Mouse (Mus musculus): ENCODE results near the gene Gpr50. TPM values are rescaled to one million over a fixed set of nuclear protein-coding genes. Genes with fewer than 3 reads are reported as not detected.

Gene Gpr50
- 0.03 TPM in 1 of 2 replicates, not detected in the other for polyA plus RNA-seq (2015; fragmentation: Nextera tagmentation; extraction: Ambion mirVana)

DNA sequence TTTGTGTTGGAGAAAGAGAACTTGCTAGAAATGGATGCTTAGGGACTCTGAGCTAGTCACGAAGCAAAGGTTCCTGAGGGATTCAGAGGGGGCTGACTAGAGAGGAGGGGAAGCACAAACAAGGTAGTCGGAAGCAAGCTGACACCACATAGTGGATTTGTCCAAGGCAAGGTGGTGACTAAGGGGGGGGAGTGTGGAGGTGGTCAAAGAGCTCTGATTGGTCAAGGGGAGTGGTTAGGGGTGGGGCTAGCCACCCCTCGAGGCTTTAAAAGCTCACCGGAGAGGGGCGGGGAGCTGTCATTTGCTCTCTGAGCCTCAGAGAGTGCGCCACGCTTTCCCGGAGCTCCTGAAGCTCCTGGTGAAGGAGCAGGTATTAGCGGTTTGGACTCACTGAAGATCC lies at the start of gene Gpr50:
Gene Gpr50 (plus strand): TSS at position 294 of the 400 bp plus-strand sequence.
- Histone ChIP-seq H3K9me3 (replicated peaks) (no peaks in the 10 kb centered on the region; the same call in 1 of the 2 replicates), H3K27ac (replicated peaks) (no peak within 1 kb of the TSS), H3K27me3 (peaks cover 93% of the 10 kb centered on the region), H3K4me3 (replicated peaks) (peak within 1 kb of the TSS; percentile 14; the same call in 1 of the 2 replicates), H3K9ac (no peak within 1 kb of the TSS), H3K36me3 (replicated peaks) (no peaks in the 10 kb centered on the region), H3K4me1 (replicated peaks) (no peaks in the 10 kb centered on the region), H3K4me2 (peak within 1 kb of the TSS; percentile 36)
- WGBS (ENCODE audit: insufficient replicate concordance), result 28% methylated on average over 9 of the region's 9 CpGs
- no peak for ATAC-seq (ENCODE audit: insufficient read depth)

GRCm38 (mm10) chrX:71622286-71622685 lies 41.2 kb upstream of the Gpr50 start:
- Histone ChIP-seq H3K27ac (replicated peaks) (no peak overlapping the region), H3K4me3 (replicated peaks) (no peak overlapping the region), H3K36me3 (replicated peaks) (no peaks in the 10 kb centered on the region), H3K4me2 (no peak overlapping the region), H3K9ac (no peak overlapping the region), H3K27me3 (no peaks in the 10 kb centered on the region), H3K4me1 (replicated peaks) (no peaks in the 10 kb centered on the region), H3K9me3 (replicated peaks) (no peaks in the 10 kb centered on the region)
- no peak for ATAC-seq (ENCODE audit: insufficient read depth)
- WGBS (ENCODE audit: insufficient replicate concordance), result 55% methylated on average over 1 of the region's 1 CpGs

DNA sequence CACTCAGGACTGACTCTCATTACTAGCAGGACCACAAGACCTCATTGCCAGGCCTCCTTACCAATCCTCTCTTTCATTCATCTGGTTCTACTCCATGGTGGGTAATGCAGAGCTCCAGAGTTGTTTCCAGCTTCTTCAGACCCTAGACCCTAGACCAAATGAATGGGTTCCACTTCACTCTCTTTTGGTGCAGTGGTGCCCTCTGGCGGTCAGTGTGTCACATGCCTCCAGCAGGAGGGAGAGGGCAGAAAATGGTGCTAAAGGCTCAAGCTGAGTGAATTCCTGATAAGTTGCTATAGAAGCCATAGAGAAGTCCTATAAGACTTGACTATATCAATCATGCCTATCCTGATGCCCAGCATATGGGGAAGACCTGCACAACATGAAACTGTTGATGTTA lies 39.6 kb upstream of the Gpr50 start:
- Histone ChIP-seq H3K9ac (no peak overlapping the region), H3K4me2 (no peak overlapping the region), H3K36me3 (replicated peaks) (no peaks in the 10 kb centered on the region), H3K4me1 (replicated peaks) (no peaks in the 10 kb centered on the region), H3K27ac (replicated peaks) (no peak overlapping the region), H3K4me3 (replicated peaks) (no peak overlapping the region), H3K9me3 (replicated peaks) (no peaks in the 10 kb centered on the region), H3K27me3 (no peaks in the 10 kb centered on the region)
- ATAC-seq (ENCODE audit: insufficient read depth), result no peak
- WGBS (ENCODE audit: insufficient replicate concordance), result 4% methylated on average over 1 of the region's 1 CpGs

DNA sequence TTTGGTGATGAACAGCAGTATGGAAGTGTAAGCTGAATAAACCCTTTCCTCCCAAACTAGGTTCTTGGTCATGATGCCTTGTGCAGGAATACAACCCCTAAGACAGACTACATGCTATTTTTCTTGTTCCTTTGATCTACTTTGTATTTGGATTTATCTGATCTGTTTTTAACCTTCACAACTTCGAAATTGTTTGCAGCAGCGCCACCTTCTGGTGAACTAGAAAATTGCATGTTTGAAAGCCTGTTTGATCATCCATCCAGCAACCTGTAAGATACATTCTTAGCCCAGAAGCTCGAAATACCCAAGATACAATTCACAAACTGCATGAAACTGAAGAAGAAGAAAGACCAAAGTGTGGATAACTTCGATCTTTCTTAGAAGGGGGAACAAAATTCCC lies 35.2 kb upstream of the Gpr50 start:
- Histone ChIP-seq H3K4me3 (replicated peaks) (no peak overlapping the region), H3K27ac (replicated peaks) (no peak overlapping the region), H3K27me3 (no peaks in the 10 kb centered on the region), H3K4me2 (no peak overlapping the region), H3K9ac (no peak overlapping the region), H3K36me3 (replicated peaks) (no peaks in the 10 kb centered on the region), H3K9me3 (replicated peaks) (no peaks in the 10 kb centered on the region), H3K4me1 (replicated peaks) (no peaks in the 10 kb centered on the region)
- 3% methylated on average over 4 of the region's 4 CpGs for WGBS (ENCODE audit: insufficient replicate concordance)
- no peak for ATAC-seq (ENCODE audit: insufficient read depth)

GRCm38 (mm10) chrX:71630709-71631108 lies 32.8 kb upstream of the Gpr50 start:
- no peaks in the 10 kb centered on the region for H3K36me3 ChIP-seq (replicated peaks)
- no peak overlapping the region for H3K4me3 ChIP-seq (replicated peaks)
- no peaks in the 10 kb centered on the region for H3K27me3 ChIP-seq
- H3K9me3 ChIP-seq (replicated peaks), result no peaks in the 10 kb centered on the region
- no peak overlapping the region for H3K4me2 ChIP-seq
- no peak overlapping the region for H3K27ac ChIP-seq (replicated peaks)
- no peak for ATAC-seq (ENCODE audit: insufficient read depth)
- H3K9ac ChIP-seq, result no peak overlapping the region
- WGBS (ENCODE audit: insufficient replicate concordance), result 59% methylated on average over 4 of the region's 4 CpGs
- no peaks in the 10 kb centered on the region for H3K4me1 ChIP-seq (replicated peaks)

GRCm38 (mm10) chrX:71631130-71631529 lies 32.3 kb upstream of the Gpr50 start:
- Histone ChIP-seq H3K4me3 (replicated peaks) (no peak overlapping the region), H3K27me3 (no peaks in the 10 kb centered on the region), H3K4me1 (replicated peaks) (no peaks in the 10 kb centered on the region), H3K36me3 (replicated peaks) (no peaks in the 10 kb centered on the region), H3K9me3 (replicated peaks) (no peaks in the 10 kb centered on the region), H3K9ac (no peak overlapping the region), H3K27ac (replicated peaks) (no peak overlapping the region), H3K4me2 (no peak overlapping the region)
- 23% methylated on average over 1 of the region's 1 CpGs for WGBS (ENCODE audit: insufficient replicate concordance)
- ATAC-seq (ENCODE audit: insufficient read depth), result no peak

- Histone ChIP-seq H3K9me3 (replicated peaks) (no peaks in the 10 kb centered on the region), H3K27ac (replicated peaks) (no peak overlapping the region), H3K9ac (no peak overlapping the region), H3K36me3 (replicated peaks) (no peaks in the 10 kb centered on the region), H3K4me3 (replicated peaks) (no peak overlapping the region), H3K4me1 (replicated peaks) (no peaks in the 10 kb centered on the region), H3K27me3 (peaks cover 3% of the 10 kb centered on the region; the same call in 1 of the 2 replicates), H3K4me2 (no peak overlapping the region)
- WGBS (ENCODE audit: insufficient replicate concordance), result 2% methylated on average over 6 of the region's 6 CpGs
- no peak for ATAC-seq (ENCODE audit: insufficient read depth)
Observed at GRCm38 (mm10) chrX:71647958-71648357, 15.5 kb upstream of the Gpr50 start.

DNA sequence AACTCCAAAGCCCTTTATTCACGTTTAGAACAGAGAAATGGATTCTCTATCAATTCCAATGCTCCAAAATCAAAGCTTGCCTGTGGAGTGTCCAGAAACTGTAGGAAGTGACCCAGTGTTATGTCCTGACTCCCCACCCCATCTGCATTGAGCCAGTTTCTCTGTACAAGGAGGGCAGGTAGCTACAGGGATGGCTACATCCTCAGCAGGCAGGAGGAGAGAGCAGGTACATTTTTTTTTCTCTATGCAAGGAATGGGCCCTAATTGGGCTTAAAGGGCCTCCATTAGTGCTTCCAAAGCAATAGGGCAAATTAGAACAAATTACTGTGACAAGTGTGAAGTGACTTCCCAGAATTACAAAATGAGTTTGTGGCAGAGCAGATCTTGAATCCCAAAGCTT lies 15.0 kb upstream of the Gpr50 start:
- H3K9ac ChIP-seq, result no peak overlapping the region
- no peak for ATAC-seq (ENCODE audit: insufficient read depth)
- WGBS (ENCODE audit: insufficient replicate concordance), result 0% methylated on average over 1 of the region's 1 CpGs

GRCm38 (mm10) chrX:71648848-71649454 lies 14.5 kb upstream of the Gpr50 start:
- WGBS (ENCODE audit: insufficient replicate concordance), result 31% methylated on average over 6 of the region's 6 CpGs
- no peaks in the 10 kb centered on the region for H3K36me3 ChIP-seq (replicated peaks)
- peaks cover 3% of the 10 kb centered on the region; the same call in 1 of the 2 replicates for H3K27me3 ChIP-seq
- H3K4me3 ChIP-seq (replicated peaks), result no peak overlapping the region
- H3K9ac ChIP-seq, result no peak overlapping the region
- no peak for ATAC-seq (ENCODE audit: insufficient read depth)
- H3K4me2 ChIP-seq, result no peak overlapping the region
- no peaks in the 10 kb centered on the region for H3K4me1 ChIP-seq (replicated peaks)
- no peaks in the 10 kb centered on the region for H3K9me3 ChIP-seq (replicated peaks)
- H3K27ac ChIP-seq (replicated peaks), result no peak overlapping the region

More for the DNA sequence above, 15.0 kb upstream of the Gpr50 start:
- H3K9me3 ChIP-seq (replicated peaks), result no peaks in the 10 kb centered on the region
- no peak overlapping the region for H3K27ac ChIP-seq (replicated peaks)
- no peaks in the 10 kb centered on the region for H3K36me3 ChIP-seq (replicated peaks)
- H3K4me1 ChIP-seq (replicated peaks), result no peaks in the 10 kb centered on the region
- H3K27me3 ChIP-seq, result peaks cover 3% of the 10 kb centered on the region; the same call in 1 of the 2 replicates
- no peak overlapping the region for H3K4me2 ChIP-seq
- H3K4me3 ChIP-seq (replicated peaks), result no peak overlapping the region

DNA sequence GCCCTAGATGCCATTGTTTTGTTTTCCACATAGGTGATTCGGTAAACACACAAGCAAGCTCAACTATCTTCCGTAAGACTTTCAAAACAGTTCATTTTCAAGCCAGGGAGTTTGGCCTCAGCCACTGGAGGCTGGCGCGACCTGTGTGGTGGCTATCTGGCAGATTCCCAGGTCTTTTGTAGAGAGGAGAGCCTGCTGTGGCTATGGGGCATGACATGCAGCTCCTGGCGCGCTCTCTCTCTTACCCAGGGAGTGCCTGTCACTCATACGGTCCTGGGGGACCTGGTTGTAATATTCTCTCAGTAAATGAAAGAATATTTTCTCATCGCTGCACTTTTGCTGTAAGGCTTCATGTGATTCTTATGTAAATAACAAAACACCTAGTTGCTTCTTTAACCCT lies 13.5 kb upstream of the Gpr50 start:
- 42% methylated on average over 8 of the region's 8 CpGs for WGBS (ENCODE audit: insufficient replicate concordance)
- Histone ChIP-seq H3K27ac (replicated peaks) (no peak overlapping the region), H3K9ac (no peak overlapping the region), H3K9me3 (replicated peaks) (no peaks in the 10 kb centered on the region), H3K4me3 (replicated peaks) (no peak overlapping the region), H3K36me3 (replicated peaks) (no peaks in the 10 kb centered on the region), H3K4me2 (no peak overlapping the region), H3K4me1 (replicated peaks) (no peaks in the 10 kb centered on the region), H3K27me3 (peaks cover 3% of the 10 kb centered on the region; the same call in 1 of the 2 replicates)
- ATAC-seq (ENCODE audit: insufficient read depth), result no peak

GRCm38 (mm10) chrX:71661794-71662193 lies 1.7 kb upstream of the Gpr50 start:
- Histone ChIP-seq H3K4me1 (replicated peaks) (no peaks in the 10 kb centered on the region), H3K4me2 (no peak overlapping the region), H3K9ac (no peak overlapping the region), H3K9me3 (replicated peaks) (no peaks in the 10 kb centered on the region; the same call in 1 of the 2 replicates), H3K36me3 (replicated peaks) (no peaks in the 10 kb centered on the region), H3K4me3 (replicated peaks) (no peak overlapping the region), H3K27ac (replicated peaks) (no peak overlapping the region), H3K27me3 (peaks cover 78% of the 10 kb centered on the region)
- WGBS (ENCODE audit: insufficient replicate concordance), result 19% methylated on average over 14 of the region's 14 CpGs
- no peak for ATAC-seq (ENCODE audit: insufficient read depth)
